Mouse (Mus musculus) brain, adult 10 weeks (tissue): ENCODE measurements around the gene Vmn1r135. TPM values are rescaled to one million over a fixed set of nuclear protein-coding genes. Genes with fewer than 3 reads are reported as not detected.

Experiments
- polyA plus RNA-seq: library from polyadenylated mRNA; stranded (reverse); fragments of 350-450 nt; fragmentation: Illumina TruSeq; extraction: RNeasy Lipid Tissue Mini Kit (QIAGEN cat#74804); gene quantifications from one replicate; pipeline ENCODE4 v1.2.3, GENCODE M21; 2015; ENCODE audit warnings: low read depth, low replicate concordance

Gene Vmn1r135
- not detected for polyA plus RNA-seq

GRCm38 (mm10) chr7:21832051-21832450 is at the start of gene Vmn1r135:
Gene Vmn1r135, plus strand, starts transcription at chr7:21832351.

GRCm38 (mm10) chr7:21796628-21797027 is 35.5 kb upstream of the Vmn1r135 start, which contains the start of gene Gm4177:
Gene Gm4177, minus strand, starts transcription at chr7:21796728.

DNA sequence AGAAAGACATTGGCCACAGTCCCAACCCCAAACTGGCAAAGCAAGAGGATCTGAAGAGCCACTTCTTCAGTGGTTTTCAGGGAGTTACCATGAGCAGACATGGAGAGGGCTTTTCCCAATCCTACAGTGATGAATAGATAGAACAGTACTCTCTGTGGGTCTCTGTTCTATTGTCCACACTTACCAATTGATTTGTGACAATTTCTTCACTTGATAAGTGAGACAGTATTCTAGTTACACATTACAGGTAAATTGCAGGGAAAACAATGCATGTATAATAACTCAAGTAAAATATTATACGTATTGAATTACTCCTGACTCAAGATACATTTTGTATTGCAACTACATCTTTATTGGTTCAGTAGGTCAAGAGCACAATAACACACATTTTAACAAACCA is 12.0 kb downstream of the Vmn1r135 start, which contains the start of gene Gm5725:
TSS of gene Gm5725 (minus strand) at position 101 of the 400 bp plus-strand sequence.

Other genes starting within 250 kb of the Vmn1r135 start
- gene Vmn1r132, start 218.3 kb upstream of the Vmn1r135 start, polyA plus RNA-seq, result not detected
- not detected for gene Gm4175, start 70.9 kb upstream of the Vmn1r135 start, polyA plus RNA-seq
- gene Gm4177, start 35.6 kb upstream of the Vmn1r135 start, polyA plus RNA-seq, result not detected
- gene Gm5725, start 11.9 kb downstream of the Vmn1r135 start, polyA plus RNA-seq, result not detected
- not detected for gene Gm5891, start 88.9 kb downstream of the Vmn1r135 start, polyA plus RNA-seq
- not detected for gene Vmn1r137, start 162.2 kb downstream of the Vmn1r135 start, polyA plus RNA-seq
- not detected for gene Vmn1r138, start 196.5 kb downstream of the Vmn1r135 start, polyA plus RNA-seq
- not detected for gene Gm6176, start 224.0 kb downstream of the Vmn1r135 start, polyA plus RNA-seq
- not detected for gene Vmn1r139, start 236.7 kb downstream of the Vmn1r135 start, polyA plus RNA-seq